Mouse (Mus musculus) olfactory bulb, adult 2 months (tissue): ENCODE data around the gene Map7.

Source experiments
- CTCF ChIP-seq: fragments of 200-500 bp; IDR thresholded peaks from 2 replicates; pipeline ENCODE4 v1.5.1; 2012; ENCODE audit warnings: low read depth, mild to moderate bottlenecking, low read length, moderate library complexity; ENCODE audit not compliant: insufficient read depth
- POLR2A ChIP-seq: fragments of 200-500 bp; IDR thresholded peaks from 2 replicates; pipeline ENCODE4 v1.6.1; 2012; ENCODE audit warnings: mild to moderate bottlenecking, low read depth, low read length, moderate library complexity; ENCODE audit not compliant: insufficient read depth

DNA sequence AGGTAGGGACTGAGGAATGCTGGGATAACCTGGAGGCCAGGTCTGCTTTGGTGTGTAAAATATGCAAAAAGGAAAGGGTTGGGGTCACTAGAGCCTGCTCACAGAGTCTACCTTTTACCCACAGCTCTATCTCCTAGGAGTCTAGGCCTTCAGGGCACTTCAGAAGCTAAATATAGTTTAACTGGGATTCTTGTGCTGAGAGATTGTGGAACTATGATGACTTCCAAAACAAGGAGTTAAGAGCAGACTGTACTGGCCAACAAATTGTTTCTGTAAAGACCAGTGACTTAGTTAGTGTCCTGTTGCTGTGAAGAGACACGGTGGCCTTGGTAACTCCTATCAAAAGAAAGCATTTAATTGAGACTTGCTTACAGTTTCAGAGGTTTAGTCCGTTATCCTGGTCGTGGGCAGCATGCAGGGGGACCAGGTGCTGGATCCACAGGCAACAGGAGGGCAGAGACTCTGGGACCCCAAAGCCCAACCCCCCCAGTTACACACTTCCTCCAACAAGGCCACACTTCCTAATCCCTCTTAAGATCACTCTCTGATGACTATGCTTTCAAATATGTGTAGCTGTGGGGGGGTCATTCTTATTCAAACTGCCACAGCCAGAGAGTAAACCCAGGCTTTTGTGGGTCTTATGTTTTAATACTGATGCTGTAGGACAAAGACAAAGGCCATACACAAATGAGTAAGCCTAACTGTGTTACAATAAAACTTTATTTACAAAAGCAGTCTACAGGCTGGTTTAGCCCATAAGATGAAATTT, 150.1 kb downstream of the Map7 start:
- no peak for TF ChIP-seq CTCF
- no peak for TF ChIP-seq POLR2A
